Mouse (Mus musculus): ENCODE measurements around the gene Maml3.

- TF ChIP-seq CTCF (IDR thresholded peaks at IDR 0.05) (no peak), EP300 (IDR thresholded peaks at IDR 0.05) (no peak)
Observed at GRCm38 (mm10) chr3:52022486-52022885, 82.4 kb downstream of the Maml3 start.

Measured in lung, postnatal 0 days (tissue).